Mouse (Mus musculus): Measurements from ENCODE around the gene AU022252.
A peak's percentile ranks its signal among the peaks of the same experiment; 100 is the strongest.
"Not testable (repeated sequence)": the region's sequence is repeated elsewhere in the genome, so short reads cannot be mapped to it uniquely, and the experiment has no call there.

AU022252 gene

GRCm38 (mm10) chr4:119232410-119233255 is at the start of gene AU022252, which contains the start of gene P3h1:
Gene AU022252, minus strand, starts transcription at chr4:119232712.
Gene P3h1, plus strand, starts transcription at chr4:119232915.
- DNase-seq: peak; percentile 99

GRCm38 (mm10) chr4:119278784-119279183 is 46.3 kb upstream of the AU022252 start:
- not testable (repeated sequence) for DNase-seq

- no peak for DNase-seq
These were observed 43.2 kb upstream of the AU022252 start for GRCm38 (mm10) chr4:119275726-119276125.

- DNase-seq: no peak
These were observed 42.7 kb upstream of the AU022252 start for GRCm38 (mm10) chr4:119275226-119275625.

- DNase-seq: no peak
These were observed 42.1 kb upstream of the AU022252 start for GRCm38 (mm10) chr4:119274627-119275026.

- no peak for DNase-seq
These were observed 34.1 kb upstream of the AU022252 start for GRCm38 (mm10) chr4:119266606-119267005.

GRCm38 (mm10) chr4:119263459-119263858 is 30.9 kb upstream of the AU022252 start:
- no peak for DNase-seq

GRCm38 (mm10) chr4:119262483-119262882 is 30.0 kb upstream of the AU022252 start:
- DNase-seq: no peak

GRCm38 (mm10) chr4:119261087-119261713 is 28.7 kb upstream of the AU022252 start:
- no peak for DNase-seq

GRCm38 (mm10) chr4:119259344-119260254 is 27.1 kb upstream of the AU022252 start:
- DNase-seq: no peak

- no peak for DNase-seq
These were observed 24.6 kb upstream of the AU022252 start for GRCm38 (mm10) chr4:119257083-119257482.

- no peak for DNase-seq
These were observed 22.8 kb upstream of the AU022252 start, which contains the start of gene Cldn19 for GRCm38 (mm10) chr4:119255351-119255750. Gene Cldn19, plus strand, starts transcription at chr4:119255414.

GRCm38 (mm10) chr4:119254012-119254618 is 21.6 kb upstream of the AU022252 start:
- no peak for DNase-seq

GRCm38 (mm10) chr4:119252025-119252808 is 19.7 kb upstream of the AU022252 start:
- DNase-seq: no peak

- no peak for DNase-seq
These were observed 16.0 kb upstream of the AU022252 start for GRCm38 (mm10) chr4:119248407-119248965.

GRCm38 (mm10) chr4:119247462-119248235 is 15.1 kb upstream of the AU022252 start:
- DNase-seq: peak; percentile 37

- no peak for DNase-seq
These were observed 14.2 kb upstream of the AU022252 start for GRCm38 (mm10) chr4:119246688-119247225.

- no peak for DNase-seq
These were observed 13.4 kb upstream of the AU022252 start for GRCm38 (mm10) chr4:119245961-119246360.

- no peak for DNase-seq
These were observed 13.0 kb upstream of the AU022252 start for GRCm38 (mm10) chr4:119245556-119245955.
